ENCODE assay signal across 8 mouse cellular contexts in the genomic region with DNA sequence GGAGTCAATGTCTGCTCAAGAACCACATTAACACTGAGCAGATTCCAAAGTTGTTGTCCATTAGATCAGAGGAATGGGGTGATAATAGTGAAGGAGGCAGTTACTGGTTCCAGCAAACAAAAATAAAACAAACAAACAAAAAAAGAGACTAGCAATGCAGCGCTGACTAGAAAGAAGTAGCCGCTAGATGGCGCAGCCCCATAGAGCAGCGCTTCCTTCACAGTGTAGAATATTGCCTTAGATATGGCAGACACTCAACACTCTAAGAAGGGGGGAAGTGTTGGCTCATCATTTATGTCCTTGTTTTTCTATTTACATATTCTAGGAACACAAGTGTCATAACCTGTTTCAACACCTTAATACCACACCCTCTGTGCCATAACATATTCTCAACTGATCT. TPM values are rescaled to one million over a fixed set of nuclear protein-coding genes. Genes with fewer than 3 reads are reported as not detected.
A peak's percentile ranks its signal among the peaks of the same experiment; 100 is the strongest.
DNase-seq lines count a peak whose midpoint lies in the region; ATAC-seq and TF ChIP-seq lines count a peak whose summit lies in the region.

No protein-coding gene starts in this region.

- WGBS in forebrain, embryonic 16.5 days, result under 1% methylated on average over 4 of the region's 4 CpGs
- 5% methylated on average over 4 of the region's 4 CpGs for WGBS in lung, embryonic 14.5 days

- no peak overlapping the region for H3K27ac ChIP-seq in CH12.LX (ENCODE audit: insufficient read depth, low read depth)
- H3K27ac ChIP-seq in forebrain, embryonic 16.5 days (ENCODE audit: low read length), result no peak overlapping the region
- no peak overlapping the region for H3K27ac ChIP-seq in lung, embryonic 14.5 days (ENCODE audit: low read depth)

- H3K79me2 ChIP-seq in CH12.LX (replicated peaks; ENCODE audit: control insufficient read depth, extremely low read depth, insufficient read depth, poor library complexity, severe bottlenecking), result no peaks in the 10 kb centered on the region

- H3K36me3 ChIP-seq in CH12.LX (replicated peaks in 1 of 2; ENCODE audit: control insufficient read depth in 1 of 2, insufficient read depth in 1 of 2, low read length in 1 of 2), result no peaks in the 10 kb centered on the region
- H3K36me3 ChIP-seq in forebrain, embryonic 16.5 days (ENCODE audit: control insufficient read depth, insufficient read depth), result no peaks in the 10 kb centered on the region
- no peaks in the 10 kb centered on the region for H3K36me3 ChIP-seq in lung, embryonic 14.5 days (ENCODE audit: insufficient read depth)

- peak; percentile 52 to 53 for DNase-seq in adrenal gland, adult 18-20 months (ENCODE audit: low spot score in 2 of 2)
- no peak for DNase-seq in adrenal gland, postnatal 4 days (ENCODE audit: low spot score in 2 of 2)
- peak; percentile 67 for DNase-seq in CH12.LX (ENCODE audit: extremely low read depth)
- DNase-seq in kidney, postnatal 10 days, result peak; percentile 89
- peak; percentile 84 for DNase-seq in lung, embryonic 14.5 days
- peak; percentile 35 for DNase-seq in right cerebral cortex, adult 18-20 months

- no peaks in the 10 kb centered on the region for H3K9me3 ChIP-seq in CH12.LX (replicated peaks; ENCODE audit: low read length)
- H3K9me3 ChIP-seq in forebrain, embryonic 16.5 days (ENCODE audit: control insufficient read depth, low read length), result no peaks in the 10 kb centered on the region
- no peaks in the 10 kb centered on the region for H3K9me3 ChIP-seq in lung, embryonic 14.5 days (ENCODE audit: low read depth, low read length)

- TF ChIP-seq POLR2A in CH12.LX (IDR thresholded peaks at IDR 0.05; ENCODE audit: low read depth, low read length), result no peak

- in situ Hi-C loops in CH12.LX (cut with MboI; ENCODE audit: low pct_ligation_motif_present, low pct_unique_long_range_greater_than_20kb, low sequenced_read_pairs), result loop anchor here (25.0 kb wide), 1 partner anchor 178 kb away; a partner anchor contains a TSS

- peak; percentile 79 to 92 for TF ChIP-seq CTCF in CH12.LX (conservative IDR thresholded peaks at IDR 0.05 in 1 of 2, IDR thresholded peaks at IDR 0.05 in 1 of 2; ENCODE audit: low read depth in 2 of 2, low read length in 2 of 2)
- peak; percentile 78 for TF ChIP-seq CTCF in lung, embryonic 14.5 days (IDR thresholded peaks at IDR 0.05; ENCODE audit: low read depth)

- peak; percentile 64; the same call in 1 of the 2 replicates for ATAC-seq in cerebellum, adult (ENCODE audit: insufficient number of reproducible peaks, low FRiP score, low TSS enrichment)
- ATAC-seq in forebrain, embryonic 16.5 days, result peak; percentile 71
- ATAC-seq in lung, embryonic 14.5 days (ENCODE audit: insufficient read depth), result 0 out of 2 replicates have a peak, but pooled peaks have one; percentile 28

- TF ChIP-seq RAD21 in CH12.LX (IDR thresholded peaks at IDR 0.05; ENCODE audit: low read depth, low read length), result peak; percentile 88

- no peak for TF ChIP-seq EP300 in CH12.LX (IDR thresholded peaks at IDR 0.05; ENCODE audit: low read length)

- H3K4me2 ChIP-seq in CH12.LX (ENCODE audit: insufficient read depth, low read depth, poor library complexity, severe bottlenecking), result no peak overlapping the region; the same call in 1 of the 2 replicates
- H3K4me2 ChIP-seq in forebrain, embryonic 16.5 days (ENCODE audit: low read length), result no peak overlapping the region
- no peak overlapping the region for H3K4me2 ChIP-seq in lung, embryonic 14.5 days

- dilution Hi-C loops in CH12.LX (cut with MboI; ENCODE audit: extremely low pct_ligation_motif_present, extremely low pct_unique_long_range_greater_than_20kb, low sequenced_read_pairs), result no loop called here

- no peak overlapping the region for H3K9ac ChIP-seq in CH12.LX (ENCODE audit: insufficient read depth, low read depth)
- no peak overlapping the region for H3K9ac ChIP-seq in forebrain, embryonic 16.5 days (replicated peaks; ENCODE audit: low read depth, low read length)
- H3K9ac ChIP-seq in lung, embryonic 14.5 days, result no peak overlapping the region

- peaks cover 5% of the 10 kb centered on the region for H3K27me3 ChIP-seq in CH12.LX (replicated peaks)
- H3K27me3 ChIP-seq in forebrain, embryonic 16.5 days (replicated peaks; ENCODE audit: control insufficient read depth, insufficient read depth, low read length), result 0 out of 2 replicates have a peak, but pooled peaks cover 4% of the 10 kb centered on the region
- 0 out of 2 replicates have a peak, but pooled peaks cover 5% of the 10 kb centered on the region for H3K27me3 ChIP-seq in lung, embryonic 14.5 days (ENCODE audit: insufficient read depth, low read length)

- 0 out of 4 replicates have a peak, but pooled peaks cover 0 to 4% of the 10 kb centered on the region in 2 experiments for H3K4me1 ChIP-seq in CH12.LX (ENCODE audit: control insufficient read depth in 1 of 2, insufficient read depth in 2 of 2)
- H3K4me1 ChIP-seq in forebrain, embryonic 16.5 days (replicated peaks; ENCODE audit: control insufficient read depth, insufficient read depth, low read length), result no peaks in the 10 kb centered on the region
- H3K4me1 ChIP-seq in lung, embryonic 14.5 days (ENCODE audit: insufficient read depth), result no peaks in the 10 kb centered on the region

- H3K4me3 ChIP-seq in CH12.LX (replicated peaks in 1 of 3; ENCODE audit: low read depth in 2 of 3, low read length in 2 of 3, poor library complexity in 1 of 3), result no peak overlapping the region
- H3K4me3 ChIP-seq in forebrain, embryonic 16.5 days (replicated peaks; ENCODE audit: low read length), result no peak overlapping the region
- no peak overlapping the region for H3K4me3 ChIP-seq in lung, embryonic 14.5 days (ENCODE audit: low read depth, low read length)

TF ChIP-seq in CH12.LX, 34 proteins besides CTCF, POLR2A, EP300 and RAD21:
- TF ChIP-seq SMC3 (IDR thresholded peaks at IDR 0.05; ENCODE audit: low read depth, low read length), result peak; percentile 82
- no peak for TF ChIP-seq RCOR1 (conservative IDR thresholded peaks at IDR 0.05; ENCODE audit: low read depth, low read length)
- TF ChIP-seq POLR2AphosphoS2 (IDR thresholded peaks at IDR 0.05; ENCODE audit: low read depth, low read length), result no peak
- TF ChIP-seq TCF12 (IDR thresholded peaks at IDR 0.05; ENCODE audit: low read depth, low read length), result no peak
- no peak for TF ChIP-seq MXI1 (IDR thresholded peaks at IDR 0.05; ENCODE audit: low read depth, low read length)
- TF ChIP-seq JUN (IDR thresholded peaks at IDR 0.05; ENCODE audit: insufficient read depth, low read depth, low read length), result no peak
- TF ChIP-seq SIN3A (IDR thresholded peaks at IDR 0.05; ENCODE audit: low read length), result 0 out of 2 replicates have a peak, but pooled peaks have one; percentile 16
- peak; percentile 41 for TF ChIP-seq ZNF384 (IDR thresholded peaks at IDR 0.05; ENCODE audit: low read depth, low read length)
- peak; percentile 38 for TF ChIP-seq ZC3H11A (IDR thresholded peaks at IDR 0.05; ENCODE audit: low read depth, low read length)
- TF ChIP-seq KAT2A (IDR thresholded peaks at IDR 0.05; ENCODE audit: insufficient replicate concordance, low read length), result no peak
- TF ChIP-seq USF2 (conservative IDR thresholded peaks at IDR 0.05; ENCODE audit: low read depth, low read length), result no peak
- no peak for TF ChIP-seq USF1 (IDR thresholded peaks at IDR 0.05; ENCODE audit: low read depth, low read length)
- TF ChIP-seq GABPA (IDR thresholded peaks at IDR 0.05; ENCODE audit: insufficient replicate concordance, low read depth, low read length), result no peak

RNA-seq across cellular contexts. Expression of a gene that starts 14.5 kb away (rescaled TPM):
- total RNA-seq in adrenal gland, adult 18-20 months (2021), result 1 to 10 TPM in 1 of 2 experiments, under 1 TPM in 1; 0.56 to 1.1 TPM
- 1 to 10 TPM in 1 of 2 experiments, under 1 TPM in 1; 0.79 to 2.2 TPM for total RNA-seq in adrenal gland, postnatal 4 days (2021)
- total RNA-seq in CH12.LX (2012; rRNA removed) (not detected in 2 replicates), CH12.LX (2014; rRNA removed) (not detected in 2 replicates)
- polyA plus RNA-seq in CH12.LX (2012; ENCODE audit: insufficient read length, low read depth), result not detected in 2 replicates
- 1.1 and 1.3 TPM in 2 replicates for polyA plus RNA-seq in forebrain, embryonic 16.5 days (2015; fragmentation: Nextera tagmentation; extraction: Ambion mirVana)
- 1.8 and 2.2 TPM in 2 replicates for polyA plus RNA-seq in lung, embryonic 14.5 days (2014; fragmentation: Nextera tagmentation; extraction: Ambion mirVana)

RNA-seq across cellular contexts. Expression of a gene that starts 31.7 kb away (rescaled TPM):
- 1 to 10 TPM; 3.4 to 4.1 TPM for total RNA-seq in adrenal gland, adult 18-20 months (2021)
- total RNA-seq in adrenal gland, postnatal 4 days (2021), result 1 to 10 TPM; 6.4 to 7.5 TPM
- total RNA-seq in CH12.LX (2012; rRNA removed) (5.3 and 5.7 TPM in 2 replicates), CH12.LX (2014; rRNA removed) (15.0 and 15.4 TPM in 2 replicates)
- polyA plus RNA-seq in CH12.LX (2012; ENCODE audit: insufficient read length, low read depth), result 7.7 and 10.3 TPM in 2 replicates
- 17.1 and 17.7 TPM in 2 replicates for polyA plus RNA-seq in forebrain, embryonic 16.5 days (2015; fragmentation: Nextera tagmentation; extraction: Ambion mirVana)
- 22.9 and 27.3 TPM in 2 replicates for polyA plus RNA-seq in lung, embryonic 14.5 days (2014; fragmentation: Nextera tagmentation; extraction: Ambion mirVana)

RNA-seq across cellular contexts. Expression of a gene that starts 36.4 kb away (rescaled TPM):
- total RNA-seq in adrenal gland, adult 18-20 months (2021), result 1 to 10 TPM; 3.5 to 4.5 TPM
- 10 to 100 TPM in 1 of 2 experiments, 1 to 10 TPM in 1; 7.9 to 11.5 TPM for total RNA-seq in adrenal gland, postnatal 4 days (2021)
- total RNA-seq in CH12.LX (2012; rRNA removed), result 1.2 and 1.3 TPM in 2 replicates
- total RNA-seq in CH12.LX (2014; rRNA removed), result 3.9 and 4.1 TPM in 2 replicates
- 3.4 and 3.5 TPM in 2 replicates for polyA plus RNA-seq in CH12.LX (2012; ENCODE audit: insufficient read length, low read depth)
- 14.1 and 16.6 TPM in 2 replicates for polyA plus RNA-seq in forebrain, embryonic 16.5 days (2015; fragmentation: Nextera tagmentation; extraction: Ambion mirVana)
- 2.2 and 2.6 TPM in 2 replicates for polyA plus RNA-seq in lung, embryonic 14.5 days (2014; fragmentation: Nextera tagmentation; extraction: Ambion mirVana)

Comparison
In these comparisons a context has a peak if more than half of its experiments do, and no peak if none do; other contexts are left out.
1. DNase-seq: peak in adrenal gland, adult 18-20 months (2 of 2), CH12.LX (single experiment), kidney, postnatal 10 days (single experiment), lung, embryonic 14.5 days (single experiment) and right cerebral cortex, adult 18-20 months (single experiment); none in adrenal gland, postnatal 4 days (0 of 2).
2. Peak in every context shown above with its lines, with median percentiles within 50 percentile points of each other: ATAC-seq.